Mouse (Mus musculus) olfactory bulb, adult 2 months (tissue): ENCODE results near the gene Psmb7.

Source experiments
- CTCF ChIP-seq: fragments of 200-500 bp; IDR thresholded peaks from 2 replicates; pipeline ENCODE4 v1.5.1; 2012; ENCODE audit warnings: low read depth, mild to moderate bottlenecking, low read length, moderate library complexity; ENCODE audit not compliant: insufficient read depth
- POLR2A ChIP-seq: fragments of 200-500 bp; IDR thresholded peaks from 2 replicates; pipeline ENCODE4 v1.6.1; 2012; ENCODE audit warnings: mild to moderate bottlenecking, low read depth, low read length, moderate library complexity; ENCODE audit not compliant: insufficient read depth

DNA sequence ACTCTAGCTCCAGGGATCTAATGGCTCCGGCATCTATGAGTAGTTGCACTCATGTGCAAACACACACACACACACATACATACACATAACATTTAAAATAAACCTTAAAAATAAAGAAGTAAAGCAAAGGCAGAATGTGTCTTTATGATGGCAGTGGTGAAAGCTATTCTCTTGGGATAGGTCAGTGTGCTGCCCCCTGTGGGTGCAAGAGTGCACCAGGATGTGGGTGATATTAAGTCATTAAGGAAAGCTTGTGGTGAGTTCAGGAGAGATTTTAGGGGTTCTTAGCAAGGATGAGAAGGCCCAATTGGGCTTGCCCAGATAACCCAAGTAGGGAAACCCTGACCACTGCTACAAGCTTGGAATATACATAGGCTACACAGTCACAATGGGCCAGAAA lies 46.0 kb downstream of the Psmb7 start:
- TF ChIP-seq CTCF, result no peak
- TF ChIP-seq POLR2A, result no peak
